Mouse (Mus musculus) C2C12 (cell line): ENCODE results near the gene Sap30bp. TPM values are rescaled to one million over a fixed set of nuclear protein-coding genes. Genes with fewer than 3 reads are reported as not detected.
A peak's percentile ranks its signal among the peaks of the same experiment; 100 is the strongest.

Source experiments
- H3K27me3 ChIP-seq: one replicate; pipeline ENCODE4 v1.6.1; 2011; ENCODE audit not compliant: control insufficient read depth, insufficient read depth, insufficient read length
- H3K36me3 ChIP-seq: one replicate; pipeline ENCODE4 v1.6.1; 2011; ENCODE audit not compliant: control insufficient read depth, insufficient read depth
- H3K4me3 ChIP-seq: one replicate; pipeline ENCODE4 v1.5.1; 2011; ENCODE audit warnings: mild to moderate bottlenecking, control low read depth; ENCODE audit not compliant: poor library complexity, insufficient read depth, severe bottlenecking
- H3K79me2 ChIP-seq: one replicate; pipeline ENCODE4 v1.6.1; 2011; ENCODE audit not compliant: control insufficient read depth, insufficient read depth
- H3K79me3 ChIP-seq: one replicate; pipeline ENCODE4 v1.6.1; 2011; ENCODE audit warnings: low read depth, control low read depth
- H3ac ChIP-seq: one replicate; pipeline ENCODE3; 2011; ENCODE audit warnings: low read depth; ENCODE audit not compliant: control insufficient read depth, insufficient read length
- CTCF ChIP-seq: IDR thresholded peaks from one replicate; pipeline ENCODE4 v1.5.1; 2011; ENCODE audit not compliant: control insufficient read depth, insufficient read depth, insufficient read length
- FOSL1 ChIP-seq: IDR thresholded peaks from one replicate; pipeline ENCODE4 v1.8.0; 2011; ENCODE audit warnings: mild to moderate bottlenecking, low read length; ENCODE audit not compliant: poor library complexity, insufficient read depth, severe bottlenecking
- MAX ChIP-seq: IDR thresholded peaks from one replicate; pipeline ENCODE4 v1.6.1; 2011; ENCODE audit warnings: mild to moderate bottlenecking, control low read depth
- MYOG ChIP-seq: IDR thresholded peaks from one replicate; pipeline ENCODE4 v1.6.1; 2011; ENCODE audit not compliant: control insufficient read depth, insufficient read length; ENCODE audit errors: extremely low read depth
- USF1 ChIP-seq: IDR thresholded peaks from one replicate; pipeline ENCODE4 v1.6.1; 2011; ENCODE audit warnings: low read depth, mild to moderate bottlenecking, control low read depth, moderate library complexity
- polyA plus RNA-seq: library from polyadenylated mRNA; unstranded; fragments of >200 nt; fragmentation: generic; extraction: Trizol; gene quantifications from one replicate; pipeline ENCODE4 v1.2.1, GENCODE M21; 2012; ENCODE audit warnings: missing spikeins

Gene Sap30bp
- polyA plus RNA-seq, 1 experiment, result 77.6 TPM

GRCm38 (mm10) chr11:116012262-116012947, 79.3 kb downstream of the Sap30bp start, which contains the start of gene Galk1:
Gene Galk1 (minus strand): TSS chr11:116012719.
- Histone ChIP-seq H3K27me3 (no peaks in the 10 kb centered on the region), H3K79me2 (peaks cover 15% of the 10 kb centered on the region), H3ac (peak within 1 kb of the TSS; percentile 87), H3K36me3 (peaks cover 19% of the 10 kb centered on the region), H3K4me3 (peak within 1 kb of the TSS; percentile 66), H3K79me3 (peaks cover 4% of the 10 kb centered on the region)
- TF ChIP-seq USF1 (peak; percentile 60), MYOG (no peak), MAX (peak; percentile 83)

- H3K4me3 ChIP-seq, result no peak overlapping the region
- H3K79me3 ChIP-seq, result peaks cover 4% of the 10 kb centered on the region
- H3K36me3 ChIP-seq, result peaks cover under 1% of the 10 kb centered on the region
- H3ac ChIP-seq, result no peak overlapping the region
- H3K27me3 ChIP-seq, result no peaks in the 10 kb centered on the region
- TF ChIP-seq MYOG, result no peak
- TF ChIP-seq MAX, result no peak
- TF ChIP-seq FOSL1, result no peak
- TF ChIP-seq CTCF, result no peak
- H3K79me2 ChIP-seq, result peaks cover 15% of the 10 kb centered on the region
Measured at GRCm38 (mm10) chr11:116014821-116015220, 81.7 kb downstream of the Sap30bp start.

Other genes starting within 250 kb of the Sap30bp start
- gene Grb2, start 224.7 kb upstream of the Sap30bp start, polyA plus RNA-seq, result 45.0 TPM
- 14.3 TPM for gene Tmem94, start 167.8 kb upstream of the Sap30bp start, polyA plus RNA-seq
- gene Caskin2, start 119.6 kb upstream of the Sap30bp start, polyA plus RNA-seq, result 7.3 TPM
- gene Tsen54, start 118.6 kb upstream of the Sap30bp start, polyA plus RNA-seq, result 18.5 TPM
- gene Llgl2, start 109.2 kb upstream of the Sap30bp start, polyA plus RNA-seq, result 0.51 TPM
- gene Myo15b, start 74.9 kb upstream of the Sap30bp start, polyA plus RNA-seq, result not detected
- 0.53 TPM for gene Smim5, start 33.3 kb upstream of the Sap30bp start, polyA plus RNA-seq
- gene Smim6, start 21.3 kb upstream of the Sap30bp start, polyA plus RNA-seq, result 0.28 TPM
- gene Recql5, start 195 bp downstream of the Sap30bp start, polyA plus RNA-seq, result 7.6 TPM
- 0.49 TPM for gene Itgb4, start 41.4 kb downstream of the Sap30bp start, polyA plus RNA-seq
- gene Galk1, start 79.4 kb downstream of the Sap30bp start, polyA plus RNA-seq, result 150 TPM
- gene H3f3b, start 94.7 kb downstream of the Sap30bp start, polyA plus RNA-seq, result 633 TPM
- gene Unk, start 97.0 kb downstream of the Sap30bp start, polyA plus RNA-seq, result 14.5 TPM
- 0.43 TPM for gene Unc13d, start 144.7 kb downstream of the Sap30bp start, polyA plus RNA-seq
- 87.6 TPM for gene Wbp2, start 153.7 kb downstream of the Sap30bp start, polyA plus RNA-seq
- gene Trim47, start 193.9 kb downstream of the Sap30bp start, polyA plus RNA-seq, result 95.4 TPM
- gene Trim65, start 197.8 kb downstream of the Sap30bp start, polyA plus RNA-seq, result 2.7 TPM
- gene Mrpl38, start 205.6 kb downstream of the Sap30bp start, polyA plus RNA-seq, result 121 TPM
- 46.9 TPM for gene Fbf1, start 234.9 kb downstream of the Sap30bp start, polyA plus RNA-seq